Mouse (Mus musculus) heart, postnatal 0 days (tissue): ENCODE measurements around the gene Srbd1.

Source experiments
- CTCF ChIP-seq: IDR thresholded peaks from 2 replicates; pipeline ENCODE4 v1.5.1; 2016; ENCODE audit warnings: antibody characterized with exemption, control low read depth, low read depth
- EP300 ChIP-seq: IDR thresholded peaks from 2 replicates; pipeline ENCODE4 v1.6.1; 2016; ENCODE audit warnings: antibody characterized with exemption, low read depth

GRCm38 (mm10) chr17:86029175-86029574 is 115.8 kb downstream of the Srbd1 start:
- no peak for TF ChIP-seq CTCF
- no peak for TF ChIP-seq EP300
